Comparison of ENCODE assay signal across 22 mouse cellular contexts in genomic region chr5:75662466-75662865, GRCm38 (mm10).
DNase-seq lines count a peak whose midpoint lies in the region; ATAC-seq and TF ChIP-seq lines count a peak whose summit lies in the region.
"Had no signal": no experiment of that assay in that cellular context is flagged by ENCODE, and none has a peak within 500 bp of the region (broad histone marks: within the 10 kb centered on the region; RNA-seq: fewer than 3 reads in every experiment).

No protein-coding gene starts in this region.

- no peak for DNase-seq in layer of hippocampus, adult 2 months (ENCODE audit: low spot score in 2 of 2)
- DNase-seq in layer of hippocampus, postnatal 10 days (ENCODE audit: low spot score in 2 of 2), result no peak
- peak; percentile 10 for DNase-seq in thymus, postnatal 0 days (ENCODE audit: low spot score)
- no peak for DNase-seq in thymus, postnatal 36 days
- DNase-seq in brain, embryonic 14.5 days (ENCODE audit: low read depth), result peak; percentile 56
- DNase-seq: adrenal gland, postnatal 36 days; cerebellum, adult 18-20 months; cerebellum, postnatal 25 days; gastrocnemius, adult 2 months; heart, postnatal 14 days; kidney, postnatal 4 days; right cerebral cortex, postnatal 4 days; thymus, postnatal 14 days had no signal

- no peaks in the 10 kb centered on the region for H3K27me3 ChIP-seq in neural tube, embryonic 15.5 days (replicated peaks)
- no peaks in the 10 kb centered on the region for H3K27me3 ChIP-seq in liver, embryonic 12.5 days (replicated peaks)
- H3K27me3 ChIP-seq: embryonic facial prominence, embryonic 15.5 days; heart, embryonic 12.5 days; liver, embryonic 15.5 days had no signal

- H3K9me3 ChIP-seq in neural tube, embryonic 15.5 days (replicated peaks), result no peaks in the 10 kb centered on the region
- 0 out of 2 replicates have a peak, but pooled peaks cover 6% of the 10 kb centered on the region for H3K9me3 ChIP-seq in liver, embryonic 12.5 days (replicated peaks)
- H3K9me3 ChIP-seq: embryonic facial prominence, embryonic 15.5 days; liver, embryonic 15.5 days had no signal

- no peak overlapping the region for H3K9ac ChIP-seq in neural tube, embryonic 15.5 days (replicated peaks)
- no peak overlapping the region for H3K9ac ChIP-seq in liver, embryonic 12.5 days
- H3K9ac ChIP-seq: embryonic facial prominence, embryonic 15.5 days; heart, embryonic 12.5 days; liver, embryonic 15.5 days had no signal

- no peak for ATAC-seq in neural tube, embryonic 15.5 days (ENCODE audit: low FRiP score)
- ATAC-seq in liver, embryonic 12.5 days, result no peak
- ATAC-seq: intestine, embryonic 16.5 days; lung, postnatal 0 days had no signal

- TF ChIP-seq CTCF in layer of hippocampus, adult 2 months (conservative IDR thresholded peaks at IDR 0.05), result no peak
- TF ChIP-seq CTCF in brain, embryonic 14.5 days (IDR thresholded peaks at IDR 0.05; ENCODE audit: borderline replicate concordance, extremely low read depth, insufficient read depth, insufficient read length), result no peak

- peak overlapping the region; percentile 19; the same call in 1 of the 2 replicates for H3K4me2 ChIP-seq in neural tube, embryonic 15.5 days
- H3K4me2 ChIP-seq in liver, embryonic 12.5 days, result no peak overlapping the region
- H3K4me2 ChIP-seq: embryonic facial prominence, embryonic 15.5 days; heart, embryonic 12.5 days; liver, embryonic 15.5 days had no signal

- TF ChIP-seq POLR2A in brain, embryonic 14.5 days (IDR thresholded peaks at IDR 0.05; ENCODE audit: borderline replicate concordance, extremely low read depth, insufficient read depth, insufficient read length, poor library complexity, severe bottlenecking), result no peak

- WGBS in neural tube, embryonic 15.5 days, result 32% methylated on average over 12 of the region's 12 CpGs
- 71% methylated on average over 12 of the region's 12 CpGs for WGBS in liver, embryonic 12.5 days (ENCODE audit: insufficient replicate concordance)

- H3K27ac ChIP-seq in layer of hippocampus, adult 2 months, result 0 out of 2 replicates have a peak overlapping the region, but pooled peaks have one; percentile 2
- H3K27ac ChIP-seq in neural tube, embryonic 15.5 days (replicated peaks), result no peak overlapping the region
- H3K27ac ChIP-seq in liver, embryonic 12.5 days, result no peak overlapping the region
- H3K27ac ChIP-seq: embryonic facial prominence, embryonic 15.5 days; gastrocnemius, adult 2 months; liver, embryonic 15.5 days; stomach, postnatal 0 days had no signal

- H3K36me3 ChIP-seq in neural tube, embryonic 15.5 days, result no peaks in the 10 kb centered on the region
- H3K36me3 ChIP-seq in liver, embryonic 12.5 days, result no peaks in the 10 kb centered on the region
- H3K36me3 ChIP-seq: embryonic facial prominence, embryonic 15.5 days; heart, embryonic 12.5 days; liver, embryonic 15.5 days had no signal

- H3K4me1 ChIP-seq in neural tube, embryonic 15.5 days, result no peaks in the 10 kb centered on the region
- H3K4me1 ChIP-seq in liver, embryonic 12.5 days, result no peaks in the 10 kb centered on the region
- H3K4me1 ChIP-seq: embryonic facial prominence, embryonic 15.5 days; heart, embryonic 12.5 days; liver, embryonic 15.5 days; megakaryocyte, embryonic 14.5 days had no signal

- H3K4me3 ChIP-seq in layer of hippocampus, adult 2 months, result no peak overlapping the region
- no peak overlapping the region for H3K4me3 ChIP-seq in neural tube, embryonic 15.5 days (replicated peaks)
- no peak overlapping the region for H3K4me3 ChIP-seq in liver, embryonic 12.5 days
- H3K4me3 ChIP-seq: embryonic facial prominence, embryonic 15.5 days; gastrocnemius, adult 2 months; heart, embryonic 12.5 days; liver, embryonic 15.5 days; megakaryocyte, embryonic 14.5 days had no signal

Comparison
In these comparisons a context has a peak if more than half of its experiments do, and no peak if none do; other contexts are left out.
1. DNase-seq: peak in thymus, postnatal 0 days (single experiment) and brain, embryonic 14.5 days (single experiment); none in layer of hippocampus, adult 2 months (0 of 2), layer of hippocampus, postnatal 10 days (0 of 2) and thymus, postnatal 36 days (0 of 2).